Mouse (Mus musculus) activated CD4-positive, CD25-positive, alpha-beta regulatory T cell, adult 4 months (primary cell): ENCODE measurements around the gene Higd1a. TPM values are rescaled to one million over a fixed set of nuclear protein-coding genes. Genes with fewer than 3 reads are reported as not detected.

Source experiments
- polyA plus RNA-seq, 2 experiments: library from polyadenylated mRNA; unstranded; fragments of 100-300 nt; shearing (Covaris generic); gene quantifications; one replicate each; pipeline ENCODE4 v1.2.1; 2017

The Higd1a gene
- polyA plus RNA-seq, 2 experiments from 2014 or later: 125 to 151 TPM

Other genes starting within 250 kb of the Higd1a start
- gene Lyzl4, start 216.3 kb downstream of the Higd1a start, polyA plus RNA-seq: not detected
- gene Vipr1, start 215.6 kb downstream of the Higd1a start, polyA plus RNA-seq: 1 to 10 TPM; 1.5 to 1.8 TPM
- gene Sec22c, start 152.9 kb downstream of the Higd1a start, polyA plus RNA-seq: 10 to 100 TPM; 13.3 to 17.7 TPM
- gene Ss18l2, start 148.0 kb downstream of the Higd1a start, polyA plus RNA-seq: 10 to 100 TPM; 59.3 to 65.0 TPM
- 100 to 1,000 TPM in 1 of 2 experiments, 10 to 100 TPM in 1; 90.3 to 104 TPM for gene Nktr, start 139.2 kb downstream of the Higd1a start, polyA plus RNA-seq
- gene Zfp651, start 99.0 kb downstream of the Higd1a start, polyA plus RNA-seq: not detected
- not detected for gene Klhl40, start 80.8 kb downstream of the Higd1a start, polyA plus RNA-seq
- not detected for gene Hhatl, start 65.9 kb downstream of the Higd1a start, polyA plus RNA-seq
- gene Ccdc13, start 18.9 kb downstream of the Higd1a start, polyA plus RNA-seq: not detected
- gene Ackr2, start 40.0 kb upstream of the Higd1a start, polyA plus RNA-seq: not detected
- not detected for gene Cyp8b1, start 57.9 kb upstream of the Higd1a start, polyA plus RNA-seq
- gene Fam198a, start 92.6 kb upstream of the Higd1a start, polyA plus RNA-seq: not detected
- not detected for gene Pomgnt2, start 138.7 kb upstream of the Higd1a start, polyA plus RNA-seq